Mouse (Mus musculus) CH12F3 (cell line): ENCODE measurements at regions not wholly inside any gene's neighbourhood (a gene's known extent, or its start where the extent isn't known, plus 50 kb on each side); places are given as distances from the start of the nearest gene placed in this dataset.
"Not testable (repeated sequence)": the region's sequence is repeated elsewhere in the genome, so short reads cannot be mapped to it uniquely, and the experiment has no call there.

ENCODE experiments used
- in situ Hi-C: fragments of 300-500 bp; cut with MboI; formaldehyde crosslinking; loops from 2 replicates; pipeline ENCODE4 v1.14.3; 2020; ENCODE audit warnings: low sequenced_read_pairs

GRCm38 (mm10) chr14:104849274-104849673 is 326.8 kb upstream of the Rnf219 start:
- in situ Hi-C loops, result no loop called here

DNA sequence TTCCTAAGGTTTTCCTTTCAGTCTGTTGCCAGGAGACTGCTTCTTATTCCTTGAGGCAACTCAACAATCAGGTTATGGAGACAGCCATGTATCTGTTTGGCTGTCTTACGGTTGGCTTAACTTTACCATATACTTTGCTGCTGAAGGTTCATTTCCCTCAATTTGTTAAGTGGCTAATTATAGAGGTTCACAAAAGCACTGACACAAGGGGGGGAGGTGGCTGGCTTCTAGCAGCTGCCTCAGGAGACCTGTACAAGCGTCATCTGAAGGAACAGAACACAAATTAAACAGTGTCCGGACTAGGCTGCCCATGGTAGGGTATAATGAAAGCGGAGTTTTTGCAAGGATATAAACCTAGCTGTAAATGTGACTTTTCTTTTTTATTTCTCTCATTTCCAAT is 305.0 kb upstream of the Rnf219 start:
- in situ Hi-C loops, result no loop called here

DNA sequence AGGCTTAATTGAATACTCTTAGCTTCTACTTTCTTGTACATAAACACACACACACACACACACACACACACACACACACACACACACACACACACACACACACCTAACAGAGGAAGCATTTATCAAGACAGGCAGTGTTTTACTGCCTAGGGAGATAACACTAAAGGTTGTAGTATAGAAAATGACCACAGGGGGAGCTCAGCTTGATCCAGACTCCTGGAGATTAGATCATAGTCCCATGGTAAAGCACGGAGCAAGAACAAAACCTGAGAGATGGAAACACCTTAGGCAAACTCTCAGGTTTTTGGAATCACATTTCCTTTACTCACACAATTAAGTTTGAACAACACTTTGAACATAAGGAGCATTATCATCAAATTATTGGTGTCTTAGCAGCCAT is 302.5 kb upstream of the Rnf219 start:
- in situ Hi-C loops, result no loop called here

DNA sequence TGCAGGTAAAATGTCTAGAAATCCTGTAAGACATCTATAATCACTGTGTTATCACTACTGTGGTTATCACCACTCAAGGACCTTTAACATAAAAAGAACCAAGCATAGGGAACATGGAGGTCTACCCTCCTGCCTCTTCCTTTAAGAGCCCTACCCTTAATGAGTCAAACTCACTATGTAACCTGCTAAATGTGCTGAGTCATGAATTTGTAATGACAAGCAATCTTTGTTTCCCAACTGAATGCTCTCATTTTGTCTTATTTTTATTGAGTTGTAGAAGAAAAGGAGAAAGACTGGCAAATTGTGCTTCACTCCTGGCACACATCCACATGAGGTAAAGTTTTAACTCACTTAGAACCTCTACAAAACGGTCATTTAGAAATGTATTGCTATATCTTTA is 301.8 kb upstream of the Rnf219 start:
- in situ Hi-C loops, result no loop called here

GRCm38 (mm10) chr14:104821903-104822573 is 299.6 kb upstream of the Rnf219 start:
- in situ Hi-C loops, result no loop called here

DNA sequence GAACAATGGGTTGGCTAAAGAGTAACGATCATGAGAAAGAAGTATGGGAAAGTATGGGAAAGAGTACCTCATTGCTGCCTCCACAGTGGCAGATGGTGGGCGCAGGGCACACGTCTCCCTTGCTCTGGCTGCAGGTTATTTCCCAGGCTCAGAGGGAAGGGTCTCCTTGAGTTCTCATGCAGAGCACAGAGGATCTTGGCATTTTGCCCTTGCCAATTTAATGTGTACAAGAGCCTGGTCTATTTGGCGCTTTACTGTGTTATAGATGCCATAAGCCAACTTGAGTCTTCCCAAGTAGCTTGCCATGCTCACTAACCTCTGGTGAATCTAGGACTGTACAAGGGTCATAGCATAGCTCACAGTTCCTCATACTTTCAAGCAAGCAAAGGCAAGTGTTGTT is 296.7 kb upstream of the Rnf219 start:
- in situ Hi-C loops, result loop anchor here (10.0 kb wide), 1 partner anchor 774 kb away; no protein-coding TSS in a partner anchor

DNA sequence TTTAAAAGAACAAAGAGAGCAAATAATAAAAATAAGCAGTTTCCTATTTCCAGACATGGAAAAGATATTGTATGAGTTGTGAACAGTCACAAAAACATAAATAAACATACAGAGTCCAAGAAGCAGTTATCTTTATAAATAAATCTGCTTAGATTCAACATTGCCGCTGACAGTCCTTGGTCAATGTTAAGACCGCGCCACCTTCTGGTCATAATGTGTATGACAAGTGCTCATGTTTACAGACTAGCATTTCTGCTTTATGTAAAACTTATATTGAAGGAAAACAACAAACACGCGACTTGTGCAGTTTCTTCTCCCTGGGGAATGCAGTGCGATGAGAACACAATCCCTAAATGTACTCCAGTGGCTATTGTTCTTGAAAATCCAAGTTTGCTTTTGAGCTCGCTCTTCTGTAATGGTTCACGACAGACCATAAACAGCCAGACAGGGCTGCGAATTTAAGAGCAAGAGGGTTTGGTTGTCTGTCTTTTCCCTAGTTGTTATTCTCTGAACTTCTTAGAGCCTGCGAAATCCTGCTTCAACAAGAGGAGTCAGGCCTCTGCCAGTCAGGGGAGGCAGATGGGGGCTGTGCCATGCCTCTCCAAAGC is 291.6 kb upstream of the Rnf219 start:
- in situ Hi-C loops, result loop anchor here (10.0 kb wide), 1 partner anchor 769 kb away; no protein-coding TSS in a partner anchor

- in situ Hi-C loops, result loop anchor here (10.0 kb wide), 1 partner anchor 767 kb away; no protein-coding TSS in a partner anchor
Measured at GRCm38 (mm10) chr14:104812006-104812405, 289.6 kb upstream of the Rnf219 start.

DNA sequence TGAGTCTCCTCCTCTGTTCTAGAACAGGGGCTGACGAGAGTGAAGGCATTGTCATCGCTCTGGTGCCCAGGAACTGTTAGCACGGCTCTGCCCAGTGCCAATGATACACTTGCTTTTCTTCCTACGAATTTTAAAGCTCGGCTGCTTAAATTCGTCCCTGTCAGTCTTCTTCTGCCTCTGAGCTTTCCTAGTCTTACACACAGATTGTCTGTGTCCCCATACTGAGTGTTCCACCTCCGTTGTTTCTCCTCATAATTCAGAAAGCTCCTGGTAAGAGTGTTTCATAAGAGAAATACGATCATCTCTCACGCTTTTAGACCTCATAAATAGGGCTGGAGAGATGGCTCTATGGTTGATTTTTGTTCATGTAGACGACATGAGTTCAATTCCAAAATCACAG is 282.9 kb upstream of the Rnf219 start:
- in situ Hi-C loops, result no loop called here

GRCm38 (mm10) chr14:104796348-104796965 is 274.0 kb upstream of the Rnf219 start:
- in situ Hi-C loops, result no loop called here

GRCm38 (mm10) chr14:104789346-104789745 is 266.9 kb upstream of the Rnf219 start:
- in situ Hi-C loops, result no loop called here

DNA sequence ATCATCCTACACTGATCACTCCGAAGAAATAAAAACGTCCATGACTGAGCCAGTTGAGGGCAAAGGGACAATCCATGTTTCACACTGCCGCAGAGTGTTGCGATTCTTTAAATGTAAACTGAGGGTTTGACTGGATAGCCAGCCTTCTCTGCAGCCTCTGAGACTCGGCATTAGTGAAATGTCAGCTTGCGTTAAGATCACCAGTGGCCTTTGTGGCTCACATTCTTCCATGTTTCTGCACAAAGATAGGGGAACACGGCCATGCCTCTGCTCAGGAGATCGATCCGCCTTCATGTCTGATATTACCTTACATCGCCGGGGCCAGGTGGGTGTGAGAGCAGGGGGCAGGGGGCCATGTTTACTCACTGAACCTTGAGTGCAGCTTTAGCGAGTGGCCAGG is 262.6 kb upstream of the Rnf219 start:
- in situ Hi-C loops, result no loop called here

- in situ Hi-C loops, result no loop called here
Measured at GRCm38 (mm10) chr14:104769938-104770337, 247.5 kb upstream of the Rnf219 start.

DNA sequence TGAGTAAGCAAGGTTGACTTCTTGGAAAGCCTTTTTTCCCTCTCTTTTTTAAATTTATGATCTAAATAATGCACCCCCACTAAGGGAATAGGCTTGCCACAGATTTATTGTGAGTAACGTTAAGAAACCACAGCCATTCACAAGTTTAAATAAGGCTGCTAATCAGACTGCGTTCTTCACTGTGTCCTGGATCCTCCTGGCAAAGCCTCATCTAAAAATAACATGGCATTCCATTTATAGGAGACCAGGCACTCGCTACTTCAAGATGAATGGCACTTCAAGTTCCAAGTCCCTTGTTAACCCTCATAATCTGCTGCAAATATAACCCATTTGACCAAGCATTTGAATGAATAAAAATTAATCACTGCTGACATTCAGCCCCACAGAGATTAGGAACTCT is 211.8 kb upstream of the Rnf219 start:
- in situ Hi-C loops, result no loop called here

- in situ Hi-C loops, result no loop called here
Measured at GRCm38 (mm10) chr14:104732036-104732435, 209.6 kb upstream of the Rnf219 start.

DNA sequence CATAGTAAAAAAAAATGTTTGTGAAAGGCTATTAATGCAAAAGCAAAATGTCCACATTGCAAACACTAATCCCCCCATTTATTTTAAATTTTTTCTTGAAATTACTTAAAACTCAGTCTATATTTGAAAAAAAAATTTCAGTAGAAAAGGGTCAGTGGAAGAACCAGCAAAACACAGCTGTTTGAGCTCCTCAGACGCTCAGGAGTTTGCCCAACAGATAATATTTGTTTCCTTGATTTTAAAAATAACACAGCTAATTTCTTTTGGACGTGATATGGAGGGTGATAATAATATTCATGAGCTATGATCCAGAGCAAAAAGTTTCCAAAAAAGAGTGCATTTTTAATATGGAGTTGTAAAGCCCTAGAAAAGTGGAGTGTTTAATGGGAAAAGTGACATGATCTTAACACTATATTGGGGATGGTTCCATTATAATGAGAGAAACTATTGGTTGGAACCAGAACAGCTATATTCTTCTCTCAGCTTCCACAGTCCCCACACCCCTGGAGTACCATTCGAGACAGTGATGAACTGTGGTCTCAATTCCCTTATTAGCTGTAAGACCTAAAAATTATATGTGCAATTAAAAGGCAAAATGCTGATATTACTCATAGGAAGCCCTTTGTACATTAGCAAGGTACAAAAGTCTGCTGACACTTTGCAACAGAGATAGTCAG is 209.0 kb upstream of the Rnf219 start:
- in situ Hi-C loops, result no loop called here

GRCm38 (mm10) chr14:104715651-104716050 is 193.2 kb upstream of the Rnf219 start:
- in situ Hi-C loops, result not testable (repeated sequence)

DNA sequence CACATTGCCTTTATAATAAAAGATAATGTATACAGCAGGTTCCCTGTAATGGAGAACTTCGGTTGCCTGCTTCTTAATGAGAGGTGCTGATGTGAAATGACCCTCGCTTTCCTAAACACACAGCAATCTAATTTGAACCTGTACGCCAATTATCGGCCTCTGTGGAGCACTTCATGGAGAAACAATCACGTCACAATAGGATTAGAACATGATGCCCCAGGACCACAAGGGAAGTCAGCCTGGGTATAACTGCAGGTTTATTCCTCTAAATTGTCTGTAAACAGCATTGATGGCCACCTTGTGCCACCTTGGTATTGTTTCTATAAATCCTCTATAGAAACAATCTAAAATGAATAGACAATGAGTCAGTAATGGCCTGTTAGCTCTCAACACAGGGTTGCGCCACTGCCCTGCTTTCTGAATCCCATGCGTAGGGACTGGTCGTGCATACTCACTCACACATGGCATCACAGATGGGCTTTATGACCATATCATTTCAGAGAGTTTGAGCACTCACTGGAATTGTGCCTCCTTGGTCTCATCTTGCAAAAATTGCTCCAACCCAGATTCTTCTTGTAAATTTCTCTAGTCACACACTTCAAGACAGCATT is 179.9 kb upstream of the Rnf219 start:
- in situ Hi-C loops, result no loop called here

- in situ Hi-C loops, result no loop called here
Measured at GRCm38 (mm10) chr14:104698962-104699361, 176.5 kb upstream of the Rnf219 start.

- in situ Hi-C loops, result no loop called here
Measured at GRCm38 (mm10) chr14:104695101-104695500, 172.7 kb upstream of the Rnf219 start.

DNA sequence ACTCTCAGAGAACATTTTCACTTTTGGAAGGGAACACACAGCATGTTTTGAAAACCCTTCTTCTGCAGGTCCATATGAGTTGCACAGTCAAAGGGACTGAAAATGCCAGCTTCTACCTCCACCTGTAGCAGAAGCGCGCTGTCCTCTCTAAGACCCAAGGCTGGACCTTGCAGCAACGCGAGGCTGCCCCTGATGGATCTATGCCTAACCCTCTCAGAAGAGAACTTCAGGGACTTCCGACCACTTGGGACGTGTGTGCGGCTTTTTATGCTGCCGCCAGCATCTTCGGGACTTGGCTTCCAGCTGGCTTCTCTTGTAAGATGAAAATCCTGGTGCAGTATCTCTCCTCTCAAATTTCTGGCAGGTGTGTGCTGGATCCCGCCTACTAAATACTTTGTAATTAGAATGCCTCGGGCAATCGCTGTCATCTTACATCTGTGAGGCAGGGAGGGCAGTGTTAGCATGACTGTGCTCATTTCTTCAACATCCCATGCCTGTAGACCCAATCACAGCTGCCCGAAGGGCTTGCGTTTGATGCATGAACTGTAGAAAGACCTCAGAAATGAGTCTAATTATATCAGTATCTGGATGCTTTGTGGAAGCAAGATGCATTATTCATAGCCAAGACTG is 171.8 kb upstream of the Rnf219 start:
- in situ Hi-C loops, result no loop called here
